Mouse (Mus musculus) embryonic fibroblast, embryonic 13.5 days (primary cell): ENCODE data around the gene Gm5141.
"Not testable (repeated sequence)": the region's sequence is repeated elsewhere in the genome, so short reads cannot be mapped to it uniquely, and the experiment has no call there.

Experiments used
- CTCF ChIP-seq: IDR thresholded peaks from 2 replicates; pipeline ENCODE4 v1.5.1; 2011; ENCODE audit warnings: mild to moderate bottlenecking, control low read depth, low read length, moderate library complexity, borderline replicate concordance; ENCODE audit not compliant: insufficient read depth
- POLR2A ChIP-seq: IDR thresholded peaks from 2 replicates; pipeline ENCODE4 v1.6.1; 2011; ENCODE audit warnings: low read depth, mild to moderate bottlenecking, control low read depth, low read length, moderate library complexity

DNA sequence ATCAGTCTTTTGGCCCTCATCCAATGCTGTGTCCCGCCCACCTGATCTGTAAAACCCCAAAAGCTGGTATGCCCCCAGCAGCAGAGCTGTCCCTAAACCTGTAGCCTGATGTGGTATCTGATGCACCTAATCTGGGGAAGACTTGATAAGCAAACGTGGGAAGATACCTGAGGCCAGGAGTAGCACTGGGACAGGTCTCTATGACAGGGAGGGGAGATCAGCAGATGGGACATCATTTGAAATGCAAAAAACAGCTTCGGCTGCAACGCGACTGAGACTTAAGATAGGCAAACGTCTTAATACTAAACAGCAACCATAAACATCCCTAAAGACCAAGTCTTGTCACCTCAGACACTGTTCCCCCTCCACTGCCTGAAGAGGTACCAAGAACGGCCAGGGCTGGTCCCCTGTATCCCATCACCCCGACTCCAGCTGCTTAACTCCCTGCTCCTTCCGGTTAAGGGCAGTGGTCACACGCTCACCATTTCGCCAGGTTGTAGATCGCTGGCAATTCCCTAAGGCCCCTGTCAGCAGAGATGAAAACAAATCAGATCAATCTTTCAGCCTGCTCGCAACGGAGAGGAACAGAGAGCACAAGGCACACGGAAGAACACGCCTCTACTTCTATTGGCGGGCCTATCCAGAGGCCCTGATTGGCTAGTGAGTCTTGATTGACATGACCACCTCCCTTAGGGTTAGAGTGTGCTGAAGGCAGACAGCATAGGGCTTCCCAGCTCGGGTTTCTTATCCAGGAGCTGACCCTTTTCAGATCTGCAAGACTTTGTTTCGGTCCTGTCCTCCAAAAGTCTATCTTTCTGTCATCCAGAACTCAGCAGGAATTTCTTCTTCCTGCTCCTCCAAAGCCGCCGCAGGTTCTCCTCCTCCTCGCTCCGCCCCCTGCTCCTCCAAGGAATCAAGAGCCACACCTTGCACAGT is at the start of gene Gm5141:
- TF ChIP-seq CTCF: not testable (repeated sequence)
- peak; percentile 22; the same call in 1 of the 2 replicates for TF ChIP-seq POLR2A
